Mouse (Mus musculus) forebrain, embryonic 14.5 days (tissue): ENCODE data around the gene Eln. TPM values are rescaled to one million over a fixed set of nuclear protein-coding genes. Genes with fewer than 3 reads are reported as not detected.

Source experiments
- ATAC-seq: fragments of 200-750 bp; cut with Nextera tagmentation; 2 replicates; pipeline ENCODE4 v1.8.0; 2017; ENCODE audit warnings: mild to moderate bottlenecking, moderate library complexity
- DNase-seq: peaks from one replicate; pipeline ENCODE4 v3.0.0-alpha.2; 2015; ENCODE audit warnings: low spot score
- H3K27ac ChIP-seq: fragments of 300-500 bp; sonication (generic); 2 replicates; pipeline ENCODE4 v1.5.1; 2014; ENCODE audit warnings: low read depth, mild to moderate bottlenecking, control low read depth, low read length, moderate library complexity
- H3K27me3 ChIP-seq: fragments of 300-500 bp; sonication (generic); replicated peaks from 2 replicates; pipeline ENCODE4 v1.6.1; 2014; ENCODE audit warnings: low read length, control low read depth, mixed read lengths; ENCODE audit not compliant: control insufficient read depth, insufficient read depth
- H3K36me3 ChIP-seq: fragments of 300-500 bp; sonication (generic); 2 replicates; pipeline ENCODE4 v1.6.1; 2014; ENCODE audit warnings: low read length, control low read depth; ENCODE audit not compliant: control insufficient read depth, insufficient read depth
- H3K4me1 ChIP-seq: fragments of 300-500 bp; sonication (generic); 2 replicates; pipeline ENCODE4 v1.6.1; 2014; ENCODE audit warnings: antibody characterized with exemption, low read length, control low read depth; ENCODE audit not compliant: control insufficient read depth, insufficient read depth
- H3K4me2 ChIP-seq: fragments of 300-500 bp; sonication (generic); 2 replicates; pipeline ENCODE4 v1.6.1; 2014; ENCODE audit warnings: mild to moderate bottlenecking, control low read depth, low read length
- H3K4me3 ChIP-seq: fragments of 300-500 bp; sonication (generic); 2 replicates; pipeline ENCODE4 v1.5.1; 2014; ENCODE audit warnings: low read depth, low read length, control low read depth
- H3K9ac ChIP-seq: fragments of 300-500 bp; sonication (generic); 2 replicates; pipeline ENCODE4 v1.6.1; 2014; ENCODE audit warnings: mild to moderate bottlenecking, low read length, control low read depth, moderate library complexity
- H3K9me3 ChIP-seq: fragments of 300-500 bp; sonication (generic); replicated peaks from 2 replicates; pipeline ENCODE4 v1.6.1; 2016; ENCODE audit warnings: low read length, control low read depth, mixed read lengths; ENCODE audit not compliant: control insufficient read depth
- WGBS: fragments of 180-500 bp; shearing (Covaris S2); extraction: QIAGEN DNeasy Blood & Tissue Kit; methylation state at CpG from one replicate; pipeline ENCODE4 v1.1.7; 2014; 5-methylcytosine and 5-hydroxymethylcytosine counted together
- polyA plus RNA-seq: library from polyadenylated mRNA; unstranded; fragments of >200 nt; fragmentation: Nextera tagmentation; extraction: Ambion mirVana; gene quantifications from 2 replicates; pipeline ENCODE4 v1.2.1, GENCODE M21; 2014

The Eln gene
- polyA plus RNA-seq, 1 experiment from 2014 or later, result 4.1 TPM

DNA sequence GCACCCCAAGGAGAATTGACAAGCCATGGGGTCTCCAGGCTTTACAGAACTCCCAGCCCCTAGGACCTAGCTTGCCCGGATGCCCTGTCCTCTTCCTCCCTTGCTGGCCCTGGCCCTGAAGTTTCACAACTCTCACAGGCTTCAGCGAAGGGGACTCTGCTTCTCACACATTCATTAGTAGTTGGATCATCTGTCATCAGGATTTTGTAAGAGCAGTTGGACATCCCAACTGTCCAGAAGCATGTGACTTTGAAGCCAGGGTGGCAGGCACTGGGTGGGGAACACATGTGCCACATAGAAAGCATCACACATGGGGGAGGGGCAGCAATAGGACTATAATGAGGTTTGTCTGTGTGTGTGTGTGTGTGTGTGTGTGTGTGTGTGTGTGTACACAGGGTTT lies 12.2 kb downstream of the Eln start:
- Histone ChIP-seq H3K9ac (no peak overlapping the region), H3K4me2 (no peak overlapping the region), H3K27me3 (no peaks in the 10 kb centered on the region), H3K4me3 (no peak overlapping the region), H3K36me3 (no peaks in the 10 kb centered on the region), H3K9me3 (no peaks in the 10 kb centered on the region), H3K27ac (no peak overlapping the region), H3K4me1 (no peaks in the 10 kb centered on the region)
- ATAC-seq (no peak), DNase-seq (no peak)
- 82% methylated on average over 2 of the region's 2 CpGs for WGBS

DNA sequence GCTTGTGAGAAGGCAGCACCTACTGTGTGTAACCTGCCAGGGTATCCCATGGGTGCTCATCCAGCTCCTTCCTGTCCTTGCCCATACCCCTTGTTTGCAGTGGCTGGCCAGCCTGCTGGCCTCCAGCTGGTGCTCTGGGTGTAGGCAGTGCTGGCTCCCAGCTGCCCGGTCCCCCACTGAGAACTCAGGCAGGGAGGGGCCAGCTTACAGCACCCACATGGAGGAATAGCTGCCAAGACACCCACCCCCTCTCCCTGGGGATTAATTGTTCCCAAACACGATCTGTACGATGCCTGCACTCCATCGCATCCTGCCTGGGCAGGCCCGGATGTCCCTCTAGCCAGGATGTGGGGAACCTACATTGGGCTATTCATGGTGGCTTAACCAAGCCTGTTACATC lies 13.1 kb downstream of the Eln start:
- Histone ChIP-seq H3K4me1 (no peaks in the 10 kb centered on the region), H3K36me3 (no peaks in the 10 kb centered on the region), H3K4me3 (no peak overlapping the region), H3K9me3 (no peaks in the 10 kb centered on the region), H3K27ac (no peak overlapping the region), H3K4me2 (no peak overlapping the region), H3K27me3 (no peaks in the 10 kb centered on the region), H3K9ac (no peak overlapping the region)
- WGBS, result 87% methylated on average over 5 of the region's 5 CpGs
- DNase-seq (no peak), ATAC-seq (no peak)

DNA sequence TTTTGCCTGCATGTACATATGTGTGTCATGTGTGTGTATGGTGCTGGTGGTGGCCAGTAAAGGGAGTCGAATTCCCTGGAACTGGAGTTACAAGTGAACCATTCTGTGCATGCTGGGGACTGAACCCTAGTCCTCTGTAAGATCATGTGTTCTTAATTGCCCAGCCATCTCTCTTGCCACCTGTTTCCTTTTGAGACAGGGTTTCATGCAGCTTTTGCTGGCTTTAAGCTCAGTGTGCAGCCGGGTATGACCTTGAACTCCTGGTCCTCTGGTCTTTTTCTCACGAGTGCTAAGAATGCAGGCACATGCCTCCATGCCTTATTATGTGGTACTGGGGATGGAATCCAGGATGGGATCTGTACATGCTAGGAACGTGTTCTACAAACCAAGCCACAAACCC lies 13.9 kb downstream of the Eln start:
- H3K27me3 ChIP-seq, result no peaks in the 10 kb centered on the region
- no peak overlapping the region for H3K9ac ChIP-seq
- 77% methylated on average over 4 of the region's 4 CpGs for WGBS
- H3K9me3 ChIP-seq, result no peaks in the 10 kb centered on the region
- H3K4me3 ChIP-seq, result no peak overlapping the region
- no peak overlapping the region for H3K27ac ChIP-seq
- no peak for ATAC-seq
- H3K4me2 ChIP-seq, result no peak overlapping the region
- H3K4me1 ChIP-seq, result no peaks in the 10 kb centered on the region
- H3K36me3 ChIP-seq, result no peaks in the 10 kb centered on the region
- no peak for DNase-seq

DNA sequence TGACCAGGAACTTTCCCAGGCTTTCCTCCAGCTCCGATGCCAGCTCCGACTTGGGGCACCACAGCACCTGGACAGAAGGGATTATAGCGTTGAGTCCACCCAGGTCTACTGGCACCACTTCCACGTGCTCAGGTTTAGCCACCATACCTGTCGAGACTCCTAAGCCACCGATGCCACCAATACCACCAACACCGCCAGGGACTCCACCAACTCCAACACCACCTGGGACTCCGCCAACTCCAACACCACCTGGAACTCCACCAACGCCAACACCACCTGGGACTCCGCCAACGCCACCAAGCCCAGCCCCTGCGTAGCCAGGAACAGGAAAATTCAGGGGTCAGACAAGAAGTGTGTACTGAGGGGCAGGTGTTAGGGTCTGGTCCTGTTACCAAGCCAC lies 18.0 kb downstream of the Eln start:
- Histone ChIP-seq H3K9me3 (no peaks in the 10 kb centered on the region), H3K4me1 (no peaks in the 10 kb centered on the region), H3K36me3 (no peaks in the 10 kb centered on the region), H3K4me3 (no peak overlapping the region), H3K27ac (no peak overlapping the region), H3K4me2 (no peak overlapping the region), H3K9ac (no peak overlapping the region), H3K27me3 (no peaks in the 10 kb centered on the region)
- DNase-seq, result no peak
- 93% methylated on average over 12 of the region's 12 CpGs for WGBS
- ATAC-seq, result no peak

DNA sequence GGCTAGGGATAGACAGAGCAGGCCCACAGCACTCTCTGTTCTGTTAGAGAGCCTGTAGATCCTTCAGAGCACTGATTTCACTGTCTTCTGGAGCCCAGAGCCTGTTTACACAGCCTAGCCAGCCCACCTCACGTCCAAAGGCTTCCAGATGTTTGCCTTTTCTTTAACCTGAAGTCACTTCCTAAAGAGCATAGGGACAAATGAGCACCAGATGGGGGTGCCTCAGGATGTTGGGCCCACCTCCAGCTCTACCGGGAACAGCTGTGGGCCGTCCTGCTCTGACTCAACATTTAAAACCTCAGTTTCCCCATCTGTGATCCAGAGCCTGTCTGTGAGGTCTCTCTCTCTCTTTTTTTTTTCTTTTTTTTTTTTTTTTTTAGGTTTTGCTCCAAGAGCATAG lies 18.6 kb downstream of the Eln start:
- Histone ChIP-seq H3K27ac (no peak overlapping the region), H3K4me3 (no peak overlapping the region), H3K4me1 (no peaks in the 10 kb centered on the region), H3K4me2 (no peak overlapping the region), H3K9me3 (no peaks in the 10 kb centered on the region), H3K36me3 (no peaks in the 10 kb centered on the region), H3K9ac (no peak overlapping the region), H3K27me3 (no peaks in the 10 kb centered on the region)
- ATAC-seq, result no peak
- WGBS, result 82% methylated on average over 3 of the region's 3 CpGs
- no peak for DNase-seq

DNA sequence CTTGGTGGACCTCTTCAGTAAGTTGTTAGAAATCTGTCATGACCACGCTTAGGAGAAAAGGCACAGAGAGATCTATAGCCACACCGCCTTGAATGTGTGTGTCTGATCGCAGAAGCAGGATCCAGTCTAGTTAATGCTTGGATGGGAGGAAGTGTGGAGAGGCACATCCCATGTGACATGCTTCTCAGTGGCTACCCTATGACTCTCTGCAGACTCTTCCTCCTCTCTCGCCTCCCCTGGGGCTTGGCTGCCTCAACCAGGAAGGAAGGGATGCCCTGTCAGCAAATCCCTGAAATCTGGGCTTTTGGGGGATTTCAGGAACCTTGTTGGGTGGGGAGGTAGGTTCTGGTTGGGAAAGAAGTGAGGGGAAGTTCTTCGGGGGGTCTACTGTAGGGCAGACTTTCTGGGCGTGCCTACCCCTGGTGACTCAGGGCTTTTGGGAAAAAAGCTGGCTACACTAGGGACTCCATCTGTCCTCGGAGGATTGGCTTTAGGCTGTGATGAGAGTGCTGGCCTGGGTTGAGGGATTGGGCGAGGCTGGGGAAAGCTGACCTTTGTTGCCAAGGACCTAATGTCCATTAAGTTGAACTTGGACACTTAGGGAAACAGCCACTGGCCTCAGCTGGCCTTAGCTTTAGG lies 20.0 kb downstream of the Eln start:
- no peak overlapping the region for H3K4me3 ChIP-seq
- no peak overlapping the region for H3K9ac ChIP-seq
- no peak for ATAC-seq
- H3K4me2 ChIP-seq, result no peak overlapping the region
- no peaks in the 10 kb centered on the region for H3K9me3 ChIP-seq
- no peak overlapping the region for H3K27ac ChIP-seq
- DNase-seq, result no peak
- H3K4me1 ChIP-seq, result no peaks in the 10 kb centered on the region
- no peaks in the 10 kb centered on the region for H3K27me3 ChIP-seq
- 83% methylated on average over 8 of the region's 8 CpGs for WGBS
- no peaks in the 10 kb centered on the region for H3K36me3 ChIP-seq

DNA sequence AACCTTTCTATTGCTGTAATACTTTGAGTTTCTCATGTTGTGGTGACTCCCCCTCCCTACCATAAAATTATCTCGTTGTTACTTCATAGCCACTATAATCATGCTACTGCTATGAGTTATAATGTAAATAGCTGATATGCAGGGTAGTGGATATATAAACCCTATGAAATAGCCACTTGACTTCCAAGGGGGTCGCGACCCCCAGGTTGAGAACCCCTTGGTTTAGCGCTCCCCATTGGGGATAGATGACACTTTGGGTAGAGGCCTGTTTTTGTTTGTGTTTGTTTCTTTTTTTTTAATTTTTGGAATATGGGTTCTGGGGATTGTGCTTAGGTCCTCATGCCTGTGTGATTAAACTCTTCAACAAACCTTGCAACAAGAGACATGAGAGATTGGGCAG lies 21.8 kb downstream of the Eln start:
- ATAC-seq, result no peak
- H3K4me2 ChIP-seq, result no peak overlapping the region
- H3K27me3 ChIP-seq, result no peaks in the 10 kb centered on the region
- no peak overlapping the region for H3K27ac ChIP-seq
- no peaks in the 10 kb centered on the region for H3K36me3 ChIP-seq
- no peaks in the 10 kb centered on the region for H3K4me1 ChIP-seq
- DNase-seq, result no peak
- no peak overlapping the region for H3K4me3 ChIP-seq
- no peaks in the 10 kb centered on the region for H3K9me3 ChIP-seq
- H3K9ac ChIP-seq, result no peak overlapping the region
- 74% methylated on average over 4 of the region's 4 CpGs for WGBS

DNA sequence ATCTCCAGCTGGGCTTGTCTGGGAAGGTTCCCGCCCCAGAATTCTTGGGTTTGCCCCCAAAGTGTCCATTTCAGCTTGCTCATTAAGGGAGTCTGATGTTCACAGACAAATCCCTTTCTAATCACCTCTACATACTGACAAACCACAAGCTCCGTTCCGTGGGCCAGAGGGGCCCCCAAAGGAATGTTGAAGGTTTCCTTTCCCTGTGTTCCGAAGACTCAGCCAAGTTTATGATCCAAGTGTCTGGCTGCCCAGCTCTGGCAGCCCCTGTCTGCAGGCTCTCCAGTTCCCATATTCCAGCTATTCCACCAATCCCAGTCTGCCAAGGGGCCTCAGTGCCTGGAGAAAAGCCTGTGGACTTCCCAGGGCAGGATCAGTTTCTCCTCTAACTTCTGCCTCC lies 27.1 kb downstream of the Eln start:
- Histone ChIP-seq H3K27ac (no peak overlapping the region), H3K27me3 (no peaks in the 10 kb centered on the region), H3K36me3 (no peaks in the 10 kb centered on the region), H3K9ac (no peak overlapping the region), H3K4me1 (no peaks in the 10 kb centered on the region), H3K4me2 (no peak overlapping the region), H3K4me3 (no peak overlapping the region), H3K9me3 (no peaks in the 10 kb centered on the region)
- ATAC-seq (no peak), DNase-seq (no peak)
- WGBS, result 67% methylated on average over 4 of the region's 4 CpGs

DNA sequence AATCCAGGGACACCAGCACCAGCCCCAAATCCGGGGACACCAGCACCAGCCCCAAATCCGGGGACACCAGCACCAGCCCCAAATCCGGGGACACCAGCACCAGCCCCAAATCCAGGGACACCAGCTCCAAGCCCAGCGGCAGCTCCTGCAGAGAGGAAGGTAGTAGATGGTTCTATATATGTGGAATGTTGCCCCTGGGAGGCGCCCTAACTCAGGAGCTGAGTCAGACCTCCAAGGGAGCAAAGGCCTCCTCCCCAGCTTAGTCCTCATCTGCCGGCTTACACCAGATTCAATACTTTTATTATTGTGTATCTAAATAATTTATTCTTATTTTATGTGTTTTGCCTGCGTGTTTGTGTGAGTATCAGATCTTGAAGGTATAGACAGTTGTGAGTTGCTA lies 36.0 kb downstream of the Eln start:
- H3K36me3 ChIP-seq, result no peaks in the 10 kb centered on the region
- no peak overlapping the region for H3K4me2 ChIP-seq
- H3K27ac ChIP-seq, result no peak overlapping the region
- H3K4me3 ChIP-seq, result no peak overlapping the region
- DNase-seq (no peak), ATAC-seq (no peak)
- H3K9ac ChIP-seq, result no peak overlapping the region
- no peaks in the 10 kb centered on the region for H3K4me1 ChIP-seq
- H3K9me3 ChIP-seq, result no peaks in the 10 kb centered on the region
- H3K27me3 ChIP-seq, result no peaks in the 10 kb centered on the region
- WGBS, result 64% methylated on average over 7 of the region's 7 CpGs
